Mouse (Mus musculus): ENCODE results near the gene Pgm5. TPM values are rescaled to one million over a fixed set of nuclear protein-coding genes. Genes with fewer than 3 reads are reported as not detected.

The Pgm5 gene
- total RNA-seq (2014; rRNA removed) (4.4 and 4.8 TPM in 2 replicates), polyA plus RNA-seq (2015; fragmentation: Nextera tagmentation; extraction: Ambion mirVana) (0.23 and 0.39 TPM in 2 replicates)

DNA sequence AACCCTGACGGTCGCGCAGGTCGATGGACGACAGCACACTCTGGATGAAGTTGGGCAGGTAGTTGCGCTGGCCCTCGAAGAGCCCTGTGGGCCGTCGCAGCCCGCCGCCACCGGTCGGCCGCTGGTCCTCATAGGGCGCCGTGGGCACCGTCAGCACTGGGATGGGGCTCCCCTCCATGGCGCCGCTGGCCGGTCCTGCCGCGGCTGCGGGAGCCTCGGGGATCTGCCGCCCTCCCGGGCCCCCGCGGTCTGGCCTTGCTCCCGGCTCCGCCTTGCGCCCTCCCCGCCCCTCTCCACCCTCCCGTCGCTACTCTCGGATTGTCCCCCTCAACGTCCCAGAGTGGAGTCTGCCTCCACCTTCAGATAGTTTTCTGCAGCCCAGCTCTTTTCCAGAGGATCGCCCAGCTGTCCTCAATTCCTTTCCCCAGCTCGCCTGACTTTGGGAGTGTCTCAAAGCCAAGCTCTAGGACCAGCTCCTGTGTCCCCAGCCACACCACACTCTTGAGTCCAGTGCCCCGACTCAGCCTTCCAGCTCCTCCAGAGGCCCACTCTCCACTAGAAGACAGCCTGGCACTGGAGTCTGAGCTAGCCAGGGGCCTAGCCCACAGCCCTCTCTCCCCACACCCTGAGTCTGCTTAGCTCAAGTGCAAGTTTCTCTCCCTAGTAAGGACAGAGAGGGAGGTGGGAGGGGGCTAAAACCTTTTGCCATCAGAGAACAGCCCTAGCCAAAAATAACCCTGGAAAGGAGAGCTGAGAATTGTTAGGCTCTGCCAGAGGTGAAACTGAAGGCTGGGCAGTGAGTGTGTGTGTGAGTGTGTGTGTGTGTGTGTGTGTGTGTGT, at the start of gene Pgm5:
Gene Pgm5, minus strand, starts transcription at position 244 of the 840 bp plus-strand sequence.
- no peaks in the 10 kb centered on the region for H3K36me3 ChIP-seq (ENCODE audit: insufficient read depth)
- no peak; the same call in 1 of the 2 replicates for TF ChIP-seq CTCF (IDR thresholded peaks at IDR 0.05; ENCODE audit: low read depth)
- peak within 1 kb of the TSS; percentile 56 for H3K4me2 ChIP-seq (ENCODE audit: low read depth)
- H3K9me3 ChIP-seq (ENCODE audit: low read length), result no peaks in the 10 kb centered on the region
- DNase-seq, result no peak
- 2% methylated on average over 36 of the region's 39 CpGs for WGBS
- peak within 1 kb of the TSS; percentile 34 for H3K4me3 ChIP-seq (ENCODE audit: low read depth, low read length)
- no peak within 1 kb of the TSS for H3K27ac ChIP-seq (ENCODE audit: low read depth, low read length)
- H3K4me1 ChIP-seq (ENCODE audit: insufficient read depth), result 0 out of 2 replicates have a peak, but pooled peaks cover 4% of the 10 kb centered on the region
- H3K27me3 ChIP-seq (ENCODE audit: insufficient read depth, low read length), result peaks cover 14% of the 10 kb centered on the region; the same call in 1 of the 2 replicates
- H3K9ac ChIP-seq, result peak within 1 kb of the TSS; percentile 22
- ATAC-seq, result peak; percentile 36; the same call in 1 of the 2 replicates

GRCm38 (mm10) chr19:24908385-24909155, 46.9 kb upstream of the Pgm5 start:
- Histone ChIP-seq H3K27ac (ENCODE audit: low read depth, low read length) (no peak overlapping the region), H3K4me3 (ENCODE audit: low read depth, low read length) (no peak overlapping the region), H3K27me3 (ENCODE audit: insufficient read depth, low read length) (0 out of 2 replicates have a peak, but pooled peaks cover under 1% of the 10 kb centered on the region), H3K9me3 (ENCODE audit: low read length) (no peaks in the 10 kb centered on the region), H3K4me1 (ENCODE audit: insufficient read depth) (no peaks in the 10 kb centered on the region), H3K36me3 (ENCODE audit: insufficient read depth) (no peaks in the 10 kb centered on the region), H3K4me2 (ENCODE audit: low read depth) (no peak overlapping the region), H3K9ac (no peak overlapping the region)
- DNase-seq (no peak), ATAC-seq (no peak)
- TF ChIP-seq CTCF (IDR thresholded peaks at IDR 0.05; ENCODE audit: low read depth), result no peak
- 91% methylated on average over 3 of the region's 3 CpGs for whole genome bisulfite sequencing

DNA sequence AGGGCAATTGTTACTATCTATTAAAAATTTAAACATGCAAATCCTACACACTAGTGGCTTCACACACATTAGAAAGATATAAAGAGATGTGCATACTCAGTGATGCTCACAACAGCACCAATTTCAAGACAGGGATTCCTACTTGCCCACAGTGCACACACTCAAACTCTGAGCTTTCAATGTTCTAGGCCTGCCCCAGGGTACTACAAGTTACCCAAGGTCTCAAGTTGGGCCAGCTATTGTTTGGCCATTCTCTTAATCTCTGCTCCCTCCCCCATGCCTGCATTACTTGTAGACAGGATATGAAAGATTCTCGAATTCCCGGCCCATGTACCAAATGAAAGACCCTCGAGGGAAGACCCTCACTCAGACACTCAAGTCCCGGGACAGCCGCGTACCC, 46.0 kb upstream of the Pgm5 start:
- H3K4me1 ChIP-seq (ENCODE audit: insufficient read depth), result no peaks in the 10 kb centered on the region
- H3K9me3 ChIP-seq (ENCODE audit: low read length), result no peaks in the 10 kb centered on the region
- DNase-seq (no peak), ATAC-seq (no peak)
- WGBS, result 87% methylated on average over 3 of the region's 6 CpGs
- peaks cover 10% of the 10 kb centered on the region for H3K27me3 ChIP-seq (ENCODE audit: insufficient read depth, low read length)
- H3K4me2 ChIP-seq (ENCODE audit: low read depth), result no peak overlapping the region
- H3K9ac ChIP-seq, result no peak overlapping the region
- H3K4me3 ChIP-seq (ENCODE audit: low read depth, low read length), result no peak overlapping the region
- no peak overlapping the region for H3K27ac ChIP-seq (ENCODE audit: low read depth, low read length)
- H3K36me3 ChIP-seq (ENCODE audit: insufficient read depth), result no peaks in the 10 kb centered on the region
- no peak for TF ChIP-seq CTCF (IDR thresholded peaks at IDR 0.05; ENCODE audit: low read depth)

DNA sequence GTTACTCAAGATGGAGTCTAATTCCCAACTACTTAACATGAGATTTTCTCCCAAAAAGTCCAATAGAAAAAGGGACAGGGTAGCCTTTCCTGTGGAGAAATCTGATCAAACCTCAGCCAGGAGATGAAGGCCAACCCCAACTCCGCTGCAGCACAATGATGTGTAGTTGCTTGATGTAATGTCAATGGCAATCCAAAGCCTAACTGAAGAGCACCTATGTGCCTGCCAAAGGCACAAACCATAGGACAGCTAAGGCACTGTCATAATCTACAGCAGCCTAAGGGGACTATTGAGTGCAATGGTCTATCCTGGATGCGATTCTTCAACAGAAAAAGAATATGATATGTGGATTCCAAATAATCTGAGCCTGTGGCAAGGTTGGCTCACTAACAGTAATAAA, 41.2 kb upstream of the Pgm5 start:
- ATAC-seq, result no peak
- H3K9me3 ChIP-seq (ENCODE audit: low read length), result no peaks in the 10 kb centered on the region
- peaks cover 34% of the 10 kb centered on the region for H3K27me3 ChIP-seq (ENCODE audit: insufficient read depth, low read length)

DNA sequence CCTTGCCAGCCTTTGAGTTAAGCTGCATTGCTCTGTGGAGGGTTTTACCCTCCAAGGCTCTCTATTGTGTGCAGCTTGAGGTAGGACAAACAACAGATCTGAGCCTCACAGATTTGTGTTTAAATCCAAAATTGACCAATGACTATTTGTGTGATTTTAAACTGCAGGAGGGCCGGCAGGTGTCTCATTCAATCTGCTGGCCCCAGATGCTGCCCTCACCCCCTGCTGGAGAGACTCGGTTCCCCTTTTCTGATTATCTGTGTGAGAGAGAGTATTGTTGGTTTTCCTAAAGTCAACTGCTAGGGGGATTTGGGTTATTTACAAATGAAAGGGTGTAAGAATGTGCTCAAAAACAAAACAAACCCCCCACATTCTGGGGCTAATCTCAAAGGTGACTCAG, 40.6 kb upstream of the Pgm5 start:
- peaks cover 40% of the 10 kb centered on the region for H3K27me3 ChIP-seq (ENCODE audit: insufficient read depth, low read length)
- no peak for ATAC-seq

More for the DNA sequence above, 41.2 kb upstream of the Pgm5 start:
- no peak overlapping the region for H3K4me2 ChIP-seq (ENCODE audit: low read depth)
- no peak for DNase-seq
- no peak overlapping the region for H3K4me3 ChIP-seq (ENCODE audit: low read depth, low read length)
- TF ChIP-seq CTCF (IDR thresholded peaks at IDR 0.05; ENCODE audit: low read depth), result no peak
- no peaks in the 10 kb centered on the region for H3K4me1 ChIP-seq (ENCODE audit: insufficient read depth)
- H3K27ac ChIP-seq (ENCODE audit: low read depth, low read length), result no peak overlapping the region
- H3K36me3 ChIP-seq (ENCODE audit: insufficient read depth), result no peaks in the 10 kb centered on the region
- no peak overlapping the region for H3K9ac ChIP-seq
- 47% methylated on average over 2 of the region's 2 CpGs for WGBS

DNA sequence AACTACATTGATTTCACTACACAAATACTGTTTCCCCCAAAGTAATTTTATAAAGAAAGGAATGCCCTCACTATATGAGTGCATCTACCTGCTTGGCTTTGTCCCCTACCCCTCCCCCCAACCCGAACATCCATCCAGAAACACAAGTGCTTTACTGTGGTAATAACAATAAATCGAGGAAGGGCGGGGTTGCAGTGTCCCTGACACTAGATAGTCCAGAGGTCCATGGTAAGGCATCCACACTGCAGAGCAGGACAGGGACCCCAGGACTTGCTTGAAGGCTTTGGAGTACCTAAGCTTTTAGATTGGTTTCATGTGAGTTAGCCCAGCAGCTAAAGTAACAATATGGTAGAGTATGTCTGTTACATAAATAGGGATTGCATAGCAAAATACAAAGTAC, 40.0 kb upstream of the Pgm5 start:
- DNase-seq, result no peak

More for the DNA sequence above, 40.6 kb upstream of the Pgm5 start:
- WGBS, result 10% methylated on average over 2 of the region's 2 CpGs
- no peaks in the 10 kb centered on the region for H3K36me3 ChIP-seq (ENCODE audit: insufficient read depth)
- no peak overlapping the region for H3K9ac ChIP-seq
- no peak overlapping the region for H3K4me2 ChIP-seq (ENCODE audit: low read depth)
- no peak overlapping the region for H3K4me3 ChIP-seq (ENCODE audit: low read depth, low read length)
- no peak overlapping the region for H3K27ac ChIP-seq (ENCODE audit: low read depth, low read length)
- 0 out of 2 replicates have a peak, but pooled peaks cover 2% of the 10 kb centered on the region for H3K4me1 ChIP-seq (ENCODE audit: insufficient read depth)
- no peak for TF ChIP-seq CTCF (IDR thresholded peaks at IDR 0.05; ENCODE audit: low read depth)
- DNase-seq, result no peak
- H3K9me3 ChIP-seq (ENCODE audit: low read length), result no peaks in the 10 kb centered on the region

More for the DNA sequence above, 40.0 kb upstream of the Pgm5 start:
- 6% methylated on average over 3 of the region's 3 CpGs for WGBS
- TF ChIP-seq CTCF (IDR thresholded peaks at IDR 0.05; ENCODE audit: low read depth), result no peak
- no peak for ATAC-seq
- H3K27ac ChIP-seq (ENCODE audit: low read depth, low read length), result no peak overlapping the region
- H3K9me3 ChIP-seq (ENCODE audit: low read length), result no peaks in the 10 kb centered on the region
- H3K27me3 ChIP-seq (ENCODE audit: insufficient read depth, low read length), result peaks cover 45% of the 10 kb centered on the region
- no peak overlapping the region for H3K9ac ChIP-seq
- no peak overlapping the region for H3K4me3 ChIP-seq (ENCODE audit: low read depth, low read length)
- H3K4me1 ChIP-seq (ENCODE audit: insufficient read depth), result 0 out of 2 replicates have a peak, but pooled peaks cover 3% of the 10 kb centered on the region
- H3K4me2 ChIP-seq (ENCODE audit: low read depth), result no peak overlapping the region
- H3K36me3 ChIP-seq (ENCODE audit: insufficient read depth), result no peaks in the 10 kb centered on the region

All from forebrain, postnatal 0 days (tissue).